Mouse (Mus musculus) small intestine, adult 2 months (tissue): Measurements from ENCODE around the gene Kctd19.

Source experiments
- CTCF ChIP-seq: fragments of 200-500 bp; IDR thresholded peaks from 2 replicates; pipeline ENCODE4 v1.5.1; 2012; ENCODE audit warnings: low read depth, mild to moderate bottlenecking, control low read depth, inconsistent platforms, low read length, moderate library complexity, mixed read lengths; ENCODE audit not compliant: insufficient replicate concordance, insufficient read length; ENCODE audit errors: extremely low read depth
- POLR2A ChIP-seq: fragments of 200-500 bp; IDR thresholded peaks from 2 replicates; pipeline ENCODE4 v1.6.1; 2012; ENCODE audit warnings: low read depth, mild to moderate bottlenecking, control low read depth, inconsistent platforms, low read length, moderate library complexity

DNA sequence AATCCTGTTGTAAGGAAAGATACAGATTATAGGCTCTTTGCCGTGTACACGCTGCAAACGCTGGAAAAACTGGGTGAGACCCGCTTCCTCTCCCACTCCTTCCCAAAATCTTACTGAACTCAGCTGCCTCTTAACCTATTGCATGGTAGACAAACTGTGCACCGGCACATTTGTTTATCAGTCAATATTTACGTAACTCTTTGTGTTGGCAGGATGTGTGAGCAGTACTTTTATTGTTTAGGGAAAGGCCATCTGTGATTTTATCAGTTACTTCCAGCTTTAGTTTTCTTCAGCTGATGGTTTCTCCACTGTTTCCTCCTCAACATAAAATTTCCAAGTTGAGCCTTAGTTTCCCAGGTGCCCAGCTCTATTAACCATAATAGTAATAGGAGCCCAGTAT lies 13.6 kb upstream of the Kctd19 start:
- TF ChIP-seq CTCF: no peak
- no peak for TF ChIP-seq POLR2A
